Mouse (Mus musculus) left cerebral cortex, adult 18-20 months (tissue): Measurements from ENCODE around the gene Zfp560. TPM values are rescaled to one million over a fixed set of nuclear protein-coding genes. Genes with fewer than 3 reads are reported as not detected.
"Not testable (repeated sequence)": the region's sequence is repeated elsewhere in the genome, so short reads cannot be mapped to it uniquely, and the experiment has no call there.

Experiments
- DNase-seq, 2 experiments: peaks; one replicate each; pipeline ENCODE4 v3.0.0; 2021 to 2022; ENCODE audit warnings: low spot score in 2 of 2, mixed read lengths in 1 of 2
- long read RNA-seq, 2 experiments: library from polyadenylated mRNA; stranded (forward); transcript quantifications; one replicate each; pipeline ENCODE4 v2.0.0; 2021
- total RNA-seq, 2 experiments: library from RNA; stranded (reverse); gene quantifications; 2 replicates each; pipeline ENCODE4 v1.2.3; 2021

Gene Zfp560
- 1 to 10 TPM; 8.8 to 9.9 TPM for total RNA-seq
- long read RNA-seq, experiment 1, full-length matches to known transcripts = 3 of 5 reads
- long read RNA-seq, experiment 1, partial matches to known transcripts = 0 of 5 reads
- long read RNA-seq, experiment 1, other reads (novel, unspliced or antisense) = 2 of 5 reads
- long read RNA-seq, experiment 2, full-length matches to known transcripts = 5 of 5 reads
- long read RNA-seq, experiment 2, partial matches to known transcripts = 0 of 5 reads
- long read RNA-seq, experiment 2, other reads (novel, unspliced or antisense) = 0 of 5 reads

- DNase-seq = peak; percentile 88 to 90
Measured at GRCm38 (mm10) chr9:20384532-20385342, at the start of gene Zfp560. Zfp560 (minus strand) TSS chr9:20385177.

DNA sequence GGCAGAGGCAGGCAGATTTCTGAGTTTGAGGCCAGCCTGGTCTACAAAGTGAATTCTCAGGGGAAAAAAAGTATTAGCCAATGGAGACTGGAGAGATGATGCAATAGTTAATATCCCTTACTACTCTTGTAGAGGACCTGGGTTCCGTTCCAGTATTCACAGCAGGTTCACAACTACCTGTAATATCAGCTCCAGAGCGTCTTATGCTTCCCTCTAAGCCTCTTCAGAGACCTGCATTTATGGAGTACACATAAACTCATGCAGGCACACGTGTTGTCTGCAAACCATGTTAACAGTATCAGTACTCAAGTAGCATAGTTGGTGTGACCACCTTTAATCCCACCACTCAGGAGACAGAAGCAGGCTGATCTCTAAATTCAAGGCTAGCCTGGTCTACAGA is 45.0 kb upstream of the Zfp560 start:
- no peak for DNase-seq

- no peak for DNase-seq
Measured at GRCm38 (mm10) chr9:20411460-20411859, 26.5 kb upstream of the Zfp560 start.

GRCm38 (mm10) chr9:20409319-20409718 is 24.3 kb upstream of the Zfp560 start:
- no peak for DNase-seq

DNA sequence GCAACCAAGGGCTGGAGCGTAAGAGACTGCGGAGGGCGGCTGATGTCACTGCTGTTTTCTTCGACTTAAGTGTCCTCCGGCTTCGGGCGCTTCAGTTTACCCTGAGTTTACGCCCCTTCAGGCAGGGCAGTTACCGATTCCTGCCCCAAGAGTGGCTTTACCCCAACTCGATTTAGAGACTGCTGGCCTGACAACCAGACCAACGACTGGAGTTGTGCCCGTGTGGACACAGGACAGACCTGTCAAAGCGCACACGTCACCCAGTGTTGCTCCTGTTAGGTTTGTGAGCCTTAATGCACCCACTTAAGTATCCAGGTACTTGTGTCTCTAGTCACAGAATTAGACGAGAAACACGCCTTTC is 346 bp upstream of the Zfp560 start:
- no peak for DNase-seq

GRCm38 (mm10) chr9:20383659-20384058 is 1.3 kb downstream of the Zfp560 start:
- DNase-seq = no peak

DNA sequence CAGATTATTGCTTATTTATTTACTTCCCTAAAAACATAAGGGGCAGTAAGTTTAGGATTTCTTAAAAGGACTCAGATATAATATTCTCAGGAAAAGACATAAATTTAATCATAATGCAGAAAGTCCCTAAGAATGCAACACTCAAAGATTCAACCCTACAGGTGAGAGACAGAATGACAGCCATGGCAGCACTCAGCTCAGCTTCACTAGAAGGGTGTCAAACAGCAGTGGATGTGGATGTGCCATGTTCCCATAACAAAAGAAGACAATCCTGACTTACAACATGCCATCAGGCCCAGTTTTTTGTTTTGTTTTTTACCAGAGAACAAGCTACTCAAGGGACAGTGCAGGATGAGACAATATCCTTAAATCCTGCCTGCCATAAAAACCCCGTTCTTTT is 10.3 kb downstream of the Zfp560 start:
- no peak for DNase-seq

DNA sequence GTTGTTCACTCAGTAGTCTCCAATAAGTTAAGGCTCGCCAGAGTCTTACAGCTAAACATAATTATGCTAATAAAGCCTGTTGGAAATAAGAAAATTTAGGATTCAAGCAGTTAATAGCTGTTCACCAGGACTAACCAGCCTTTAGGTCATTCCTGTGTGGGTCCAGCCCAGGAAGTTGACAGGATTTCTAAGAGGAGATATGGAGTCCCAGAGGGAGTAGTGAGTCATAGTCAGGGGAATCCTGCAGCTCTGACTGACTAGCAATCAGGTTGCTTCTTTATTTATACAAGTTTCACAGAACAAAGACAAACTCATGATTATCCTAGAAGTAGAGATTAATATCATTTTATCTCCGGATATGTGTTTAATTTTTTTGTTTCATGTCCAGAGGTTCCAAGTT is 17.7 kb downstream of the Zfp560 start:
- no peak for DNase-seq

DNA sequence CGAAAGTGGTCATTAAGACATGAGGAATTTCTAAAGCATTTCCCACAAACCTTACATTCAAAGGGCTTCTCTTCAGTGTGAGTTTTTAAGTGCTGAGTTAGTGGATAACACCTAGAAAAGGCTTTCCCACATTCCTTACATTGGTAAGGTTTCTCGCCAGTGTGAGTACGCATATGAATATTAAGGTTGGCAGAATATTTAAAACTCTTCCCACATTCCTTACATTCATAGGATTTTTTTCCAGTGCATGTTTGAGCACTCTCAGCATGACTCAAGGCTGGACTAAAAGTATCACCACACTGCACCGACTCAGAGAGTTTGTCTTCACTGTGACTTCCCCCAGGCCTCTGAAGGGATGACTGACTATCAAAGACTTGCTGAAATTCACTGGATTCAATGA is 36.5 kb downstream of the Zfp560 start:
- no peak for DNase-seq

DNA sequence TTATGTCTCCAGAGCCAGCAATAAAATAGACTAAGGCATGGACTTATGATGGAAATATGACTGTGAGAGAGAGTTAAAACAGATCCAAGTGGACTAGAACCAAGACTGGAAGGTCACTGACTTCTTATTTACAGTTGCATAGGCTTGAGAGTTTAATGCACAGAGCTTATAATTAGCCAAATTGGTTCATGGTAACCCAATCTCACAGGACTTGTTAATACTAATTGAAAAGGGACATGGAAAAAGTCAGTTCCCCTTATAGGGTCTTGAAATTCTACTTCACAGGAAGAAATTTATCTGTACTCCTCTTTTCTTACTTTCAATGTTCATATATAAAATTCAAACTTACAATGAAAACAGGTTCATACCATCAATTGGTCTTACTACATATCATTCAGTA is 49.0 kb downstream of the Zfp560 start, which contains the start of gene Olfr18:
TSS of gene Olfr18 (minus strand) at position 101 of the 400 bp plus-strand sequence.
- DNase-seq = no peak

GRCm38 (mm10) chr9:20298232-20298631 is 86.7 kb downstream of the Zfp560 start, which contains the start of gene Olfr873:
Olfr873 (plus strand) TSS chr9:20298532.
- no peak for DNase-seq

DNA sequence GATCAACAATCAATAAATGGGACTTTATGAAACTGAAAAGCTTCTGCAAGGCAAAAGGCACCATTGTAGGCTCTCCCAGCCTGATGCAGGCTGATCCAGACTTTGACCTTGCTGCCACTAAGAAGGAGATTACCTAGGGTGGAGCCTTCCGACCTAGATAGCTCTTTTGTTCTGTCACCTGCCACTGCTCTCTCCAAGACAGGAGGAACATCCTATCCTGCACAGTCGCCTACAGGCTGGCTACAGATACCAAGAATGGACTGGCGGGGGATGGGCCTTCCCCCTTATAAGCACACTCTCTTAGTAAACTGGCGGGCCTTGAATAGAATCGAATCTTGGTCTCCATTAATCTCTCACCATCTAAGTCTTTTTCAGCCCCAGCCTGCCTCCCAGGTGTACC is 89.4 kb downstream of the Zfp560 start:
- not testable (repeated sequence) for DNase-seq

Other genes starting within 250 kb of the Zfp560 start
- not detected for gene Olfr870, start 211.1 kb downstream of the Zfp560 start, total RNA-seq
- gene Olfr871, start 173.0 kb downstream of the Zfp560 start, total RNA-seq = not detected
- gene Olfr872, start 148.1 kb downstream of the Zfp560 start, total RNA-seq = not detected
- not detected for gene Olfr39, start 102.8 kb downstream of the Zfp560 start, total RNA-seq
- not detected for gene Olfr873, start 86.6 kb downstream of the Zfp560 start, total RNA-seq
- gene Olfr18, start 49.1 kb downstream of the Zfp560 start, total RNA-seq = not detected
- gene Zfp26, start 75.0 kb upstream of the Zfp560 start, total RNA-seq = 10 to 100 TPM; 25.3 to 26.2 TPM
- 10 to 100 TPM; 30.6 to 30.8 TPM for gene Zfp426, start 107.6 kb upstream of the Zfp560 start, total RNA-seq
- 10 to 100 TPM; 41.4 to 42.2 TPM for gene Zfp266, start 136.2 kb upstream of the Zfp560 start, total RNA-seq
- 10 to 100 TPM; 14.9 to 17.6 TPM for gene Zfp846, start 196.1 kb upstream of the Zfp560 start, total RNA-seq